Mouse (Mus musculus) neutrophil, adult 83 days (primary cell): ENCODE data around the gene Gss. TPM values are rescaled to one million over a fixed set of nuclear protein-coding genes. Genes with fewer than 3 reads are reported as not detected.

Source experiments
- total RNA-seq, 2 experiments: library from RNA; stranded (reverse); gene quantifications; one replicate each; pipeline ENCODE4 v1.2.4; 2023

The Gss gene
- total RNA-seq = 10 to 100 TPM; 10.1 to 11.1 TPM

GRCm38 (mm10) chr2:155592137-155592853 lies at the start of gene Gss:
Gss (minus strand) TSS chr2:155592810.

GRCm38 (mm10) chr2:155610978-155611377 lies 18.4 kb upstream of the Gss start, which contains the start of gene Myh7b:
Myh7b (plus strand) TSS chr2:155611212.

DNA sequence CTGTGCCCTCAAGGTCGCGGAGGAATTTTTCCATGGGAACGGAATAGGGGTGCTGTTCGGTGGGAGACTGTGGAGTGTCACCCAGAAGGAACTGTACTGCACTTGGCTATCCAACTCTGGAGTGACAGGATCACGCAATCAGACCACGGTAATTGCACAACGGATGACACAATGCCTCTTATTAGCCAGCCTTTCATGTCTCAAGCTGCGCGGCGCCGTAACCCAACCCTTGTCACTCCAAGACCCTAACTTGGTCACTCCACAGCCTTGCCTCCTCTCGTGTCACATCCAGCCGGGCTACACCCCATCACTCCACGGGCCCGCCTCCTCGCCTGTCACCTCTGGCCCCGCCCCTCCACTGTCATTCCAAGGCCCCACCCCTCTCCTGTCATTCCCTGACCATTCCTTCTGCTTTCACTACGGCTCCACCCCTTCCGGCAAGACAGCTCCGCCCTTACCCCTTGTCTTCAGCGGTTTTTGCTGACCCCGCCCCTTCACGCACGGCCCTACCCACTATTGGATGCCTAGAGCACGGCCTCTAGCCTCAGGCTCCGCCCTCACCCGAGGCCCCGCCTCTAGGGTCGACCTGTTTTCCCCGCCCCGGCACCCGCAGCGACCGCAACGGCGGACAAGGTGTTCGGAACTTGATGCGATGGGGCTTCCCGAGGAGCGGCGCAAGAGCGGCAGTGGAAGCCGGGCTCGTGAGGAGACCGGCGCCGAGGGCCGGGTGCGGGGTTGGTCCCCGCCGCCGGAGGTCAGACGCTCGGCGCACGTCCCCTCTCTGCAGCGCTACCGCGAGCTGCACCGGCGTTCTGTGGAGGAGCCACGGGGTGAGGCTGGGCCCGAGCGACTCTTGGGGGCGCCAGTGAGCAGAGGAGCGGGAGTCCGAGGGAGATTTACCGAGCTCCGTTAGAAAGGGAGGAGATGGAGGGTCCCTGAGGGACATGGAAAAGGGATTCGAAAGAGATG lies 74.9 kb downstream of the Gss start, which contains the start of the genes Acss2 and Ggt7:
TSS of gene Acss2 (plus strand) at position 494 of the 969 bp plus-strand sequence.
TSS of gene Ggt7 (minus strand) at position 783 of the 969 bp plus-strand sequence.

Other genes starting within 250 kb of the Gss start
- gene Pigu, start 235.4 kb downstream of the Gss start, total RNA-seq = 10 to 100 TPM; 18.6 to 19.7 TPM
- gene Trp53inp2, start 211.8 kb downstream of the Gss start, total RNA-seq = 100 to 1,000 TPM; 265 to 287 TPM
- 10 to 100 TPM; 59.1 to 63.8 TPM for gene Ncoa6, start 118.9 kb downstream of the Gss start, total RNA-seq
- gene Acss2, start 74.9 kb downstream of the Gss start, total RNA-seq = 1 to 10 TPM; 6.8 to 8.1 TPM
- gene Ggt7, start 74.6 kb downstream of the Gss start, total RNA-seq = not detected
- not detected for gene Myh7b, start 18.4 kb upstream of the Gss start, total RNA-seq
- 100 to 1,000 TPM; 127 to 136 TPM for gene Trpc4ap, start 99.6 kb upstream of the Gss start, total RNA-seq
- 10 to 100 TPM; 36.7 to 39.8 TPM for gene Edem2, start 136.7 kb upstream of the Gss start, total RNA-seq
- not detected for gene Gm17581, start 143.1 kb upstream of the Gss start, total RNA-seq
- gene Procr, start 158.3 kb upstream of the Gss start, total RNA-seq = not detected
- gene Mmp24, start 182.5 kb upstream of the Gss start, total RNA-seq = not detected
- gene BC029722, start 226.6 kb upstream of the Gss start, total RNA-seq = 10 to 100 TPM in 1 of 2 experiments, 1 to 10 TPM in 1; 7.0 to 10.7 TPM
- 10 to 100 TPM; 79.8 to 91.0 TPM for gene Eif6, start 234.1 kb upstream of the Gss start, total RNA-seq
- not detected for gene Fam83c, start 242.0 kb upstream of the Gss start, total RNA-seq